Mouse (Mus musculus) gastrocnemius, adult 2 months (tissue): ENCODE measurements around the gene Gimap1. TPM values are rescaled to one million over a fixed set of nuclear protein-coding genes. Genes with fewer than 3 reads are reported as not detected.

Source experiments
- DNase-seq: peaks from one replicate; pipeline ENCODE4 v3.0.0; 2022
- H3K27ac ChIP-seq: fragments of 200-600 bp; 2 replicates; pipeline ENCODE4 v1.8.1; 2022; ENCODE audit warnings: mild to moderate bottlenecking
- H3K4me3 ChIP-seq: fragments of 200-600 bp; 2 replicates; pipeline ENCODE4 v1.8.1; 2022; ENCODE audit warnings: mild to moderate bottlenecking, moderate library complexity
- CTCF ChIP-seq: fragments of 200-600 bp; IDR thresholded peaks from 2 replicates; pipeline ENCODE4 v1.8.1; 2022; ENCODE audit warnings: antibody characterized with exemption, mild to moderate bottlenecking, moderate library complexity
- intact Hi-C: fragments of 180-260 bp; cut with DNase I; formaldehyde crosslinking; loops from one replicate; pipeline ENCODE4 v1.15.1; 2025
- total RNA-seq, 2 experiments: library from RNA; stranded (reverse); gene quantifications; 2 replicates each; pipeline ENCODE4 v1.2.3; 2021

The Gimap1 gene
- total RNA-seq, 2 experiments from 2014 or later = 2.2 to 2.3 TPM

- no peak for TF ChIP-seq CTCF
- no peak for DNase-seq
- Histone ChIP-seq H3K4me3 (peak overlapping the region; percentile 71), H3K27ac (peak overlapping the region; percentile 85)
- intact Hi-C loops = no loop called here
Observed at GRCm38 (mm10) chr6:48706130-48706529, 32.7 kb upstream of the Gimap1 start.

- Histone ChIP-seq H3K4me3 (no peak within 1 kb of the TSS), H3K27ac (no peak within 1 kb of the TSS)
- intact Hi-C loops = no loop called here
- DNase-seq = no peak
- TF ChIP-seq CTCF = no peak
Observed at GRCm38 (mm10) chr6:48718455-48718854, 20.4 kb upstream of the Gimap1 start, which contains the start of the genes Gm28053 and Gimap7. TSS of gene Gm28053 (plus strand) at chr6:48718607. TSS of gene Gimap7 (plus strand) at chr6:48718621.

GRCm38 (mm10) chr6:48720326-48720725 is 18.5 kb upstream of the Gimap1 start:
- Histone ChIP-seq H3K27ac (no peak overlapping the region), H3K4me3 (no peak overlapping the region)
- no peak for DNase-seq
- intact Hi-C loops = no loop called here
- TF ChIP-seq CTCF = no peak

GRCm38 (mm10) chr6:48723468-48723867 is 15.4 kb upstream of the Gimap1 start:
- DNase-seq = no peak
- no peak overlapping the region for H3K27ac ChIP-seq
- TF ChIP-seq CTCF = no peak
- intact Hi-C loops = no loop called here
- H3K4me3 ChIP-seq = no peak overlapping the region

- Histone ChIP-seq H3K27ac (peak overlapping the region; percentile 63; the same call in 1 of the 2 replicates), H3K4me3 (no peak overlapping the region)
- DNase-seq = no peak
- TF ChIP-seq CTCF = no peak
- intact Hi-C loops = no loop called here
Observed at GRCm38 (mm10) chr6:48725476-48725875, 13.4 kb upstream of the Gimap1 start.

- intact Hi-C loops = no loop called here
- DNase-seq = no peak
- no peak overlapping the region for H3K27ac ChIP-seq
- no peak for TF ChIP-seq CTCF
- H3K4me3 ChIP-seq = no peak overlapping the region
Observed at GRCm38 (mm10) chr6:48727761-48728160, 11.1 kb upstream of the Gimap1 start.

- Histone ChIP-seq H3K4me3 (no peak overlapping the region), H3K27ac (no peak overlapping the region)
- DNase-seq = no peak
- TF ChIP-seq CTCF = no peak
- intact Hi-C loops = no loop called here
Observed at GRCm38 (mm10) chr6:48732864-48733304, 6.0 kb upstream of the Gimap1 start.

- no peak overlapping the region for H3K4me3 ChIP-seq
- intact Hi-C loops = no loop called here
- no peak overlapping the region for H3K27ac ChIP-seq
- DNase-seq = no peak
- TF ChIP-seq CTCF = no peak
Observed at GRCm38 (mm10) chr6:48733660-48734059, 5.2 kb upstream of the Gimap1 start.

GRCm38 (mm10) chr6:48737053-48737452 is 1.8 kb upstream of the Gimap1 start:
- intact Hi-C loops = no loop called here
- no peak for TF ChIP-seq CTCF
- Histone ChIP-seq H3K4me3 (no peak overlapping the region), H3K27ac (no peak overlapping the region)
- no peak for DNase-seq

- Histone ChIP-seq H3K27ac (no peak overlapping the region), H3K4me3 (no peak overlapping the region)
- DNase-seq = no peak
- no peak for TF ChIP-seq CTCF
- intact Hi-C loops = no loop called here
Observed at GRCm38 (mm10) chr6:48737688-48738087, 1.2 kb upstream of the Gimap1 start.

GRCm38 (mm10) chr6:48739780-48740055 is 864 bp downstream of the Gimap1 start:
- H3K27ac ChIP-seq = peak overlapping the region; percentile 86
- peak overlapping the region; percentile 72 for H3K4me3 ChIP-seq
- intact Hi-C loops = loop anchor here (10.0 kb wide), 1 partner anchor 55 kb away; the partner anchor contains the start of gene Gimap4

GRCm38 (mm10) chr6:48740501-48741169 is 1.8 kb downstream of the Gimap1 start:
- intact Hi-C loops = loop anchor here (10.0 kb wide), 1 partner anchor 56 kb away; the partner anchor contains the start of gene Gimap4
- peak overlapping the region; percentile 86 for H3K27ac ChIP-seq
- H3K4me3 ChIP-seq = peak overlapping the region; percentile 72
- DNase-seq = no peak
- no peak for TF ChIP-seq CTCF

More at GRCm38 (mm10) chr6:48739780-48740055, 864 bp downstream of the Gimap1 start:
- DNase-seq = no peak
- TF ChIP-seq CTCF = no peak

- Histone ChIP-seq H3K27ac (peak overlapping the region; percentile 86), H3K4me3 (peak overlapping the region; percentile 72)
- no peak for TF ChIP-seq CTCF
- DNase-seq = no peak
- intact Hi-C loops = loop anchor here (10.0 kb wide), 1 partner anchor 56 kb away; the partner anchor contains the start of gene Gimap4
Observed at GRCm38 (mm10) chr6:48741273-48741672, 2.4 kb downstream of the Gimap1 start.
